Mouse (Mus musculus) stomach, postnatal 0 days (tissue): ENCODE measurements at regions not wholly inside any gene's neighbourhood (a gene's known extent, or its start where the extent isn't known, plus 50 kb on each side); places are given as distances from the start of the nearest gene placed in this dataset.

Experiments used
- ATAC-seq: fragments of 200-750 bp; cut with Nextera tagmentation; 2 replicates; pipeline ENCODE4 v1.8.0; 2017; ENCODE audit not compliant: low FRiP score, low TSS enrichment
- DNase-seq: peaks from one replicate; pipeline ENCODE4 v3.0.0-alpha.2; 2016; ENCODE audit warnings: low spot score
- H3K27ac ChIP-seq: fragments of 300-500 bp; sonication (generic); replicated peaks from 2 replicates; pipeline ENCODE4 v1.5.1; 2014; ENCODE audit warnings: mild to moderate bottlenecking, control low read depth
- H3K27me3 ChIP-seq: fragments of 300-500 bp; sonication (generic); 2 replicates; pipeline ENCODE4 v1.6.1; 2014; ENCODE audit warnings: low read length; ENCODE audit not compliant: control insufficient read depth, insufficient read depth
- H3K36me3 ChIP-seq: fragments of 300-500 bp; sonication (generic); 2 replicates; pipeline ENCODE4 v1.6.1; 2014; ENCODE audit warnings: low read length, mixed read lengths; ENCODE audit not compliant: control insufficient read depth, insufficient read depth
- H3K4me1 ChIP-seq: fragments of 300-500 bp; sonication (generic); replicated peaks from 2 replicates; pipeline ENCODE4 v1.6.1; 2014; ENCODE audit warnings: antibody characterized with exemption; ENCODE audit not compliant: control insufficient read depth, insufficient read depth
- H3K4me2 ChIP-seq: fragments of 300-500 bp; sonication (generic); replicated peaks from 2 replicates; pipeline ENCODE4 v1.6.1; 2014; ENCODE audit warnings: low read depth, mild to moderate bottlenecking, control low read depth, moderate library complexity
- H3K4me3 ChIP-seq: fragments of 300-500 bp; sonication (generic); 2 replicates; pipeline ENCODE4 v1.5.1; 2014; ENCODE audit warnings: low read depth, low read length, control low read depth
- H3K9ac ChIP-seq: fragments of 300-500 bp; sonication (generic); 2 replicates; pipeline ENCODE4 v1.6.1; 2014; ENCODE audit warnings: mild to moderate bottlenecking, low read length, control low read depth, mixed read lengths
- H3K9me3 ChIP-seq: fragments of 300-500 bp; sonication (generic); 2 replicates; pipeline ENCODE4 v1.6.1; 2016; ENCODE audit warnings: low read length; ENCODE audit not compliant: control insufficient read depth
- CTCF ChIP-seq: IDR thresholded peaks from 2 replicates; pipeline ENCODE4 v1.5.1; 2016; ENCODE audit warnings: antibody characterized with exemption, low read depth, mild to moderate bottlenecking, moderate library complexity
- EP300 ChIP-seq: optimal IDR thresholded peaks from 2 replicates; pipeline ENCODE3; 2016; ENCODE audit warnings: antibody characterized with exemption
- WGBS: fragments of 180-500 bp; shearing (Covaris S2); extraction: QIAGEN DNeasy Blood & Tissue Kit; methylation state at CpG from one replicate; pipeline ENCODE4 v1.1.7; 2014; 5-methylcytosine and 5-hydroxymethylcytosine counted together

DNA sequence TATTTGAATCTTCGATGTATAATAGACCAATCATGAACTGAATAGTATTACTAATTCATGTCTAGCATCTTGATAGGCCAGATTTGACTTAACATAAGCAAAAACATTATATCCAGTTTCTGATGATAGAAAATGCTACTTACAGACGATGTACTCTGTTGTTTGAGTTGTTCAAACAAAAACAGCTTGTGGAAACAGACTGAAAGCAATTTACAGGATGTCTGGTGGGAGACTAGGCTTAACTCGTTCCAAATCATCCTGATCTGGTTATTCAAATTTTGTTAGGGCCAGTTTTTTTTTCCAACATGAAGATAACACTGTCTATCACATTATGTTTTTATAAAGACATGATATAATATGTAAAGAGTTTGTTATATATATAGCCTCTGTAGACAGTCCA lies 369.4 kb upstream of the Igbp1b start:
- H3K9me3 ChIP-seq, result no peaks in the 10 kb centered on the region

DNA sequence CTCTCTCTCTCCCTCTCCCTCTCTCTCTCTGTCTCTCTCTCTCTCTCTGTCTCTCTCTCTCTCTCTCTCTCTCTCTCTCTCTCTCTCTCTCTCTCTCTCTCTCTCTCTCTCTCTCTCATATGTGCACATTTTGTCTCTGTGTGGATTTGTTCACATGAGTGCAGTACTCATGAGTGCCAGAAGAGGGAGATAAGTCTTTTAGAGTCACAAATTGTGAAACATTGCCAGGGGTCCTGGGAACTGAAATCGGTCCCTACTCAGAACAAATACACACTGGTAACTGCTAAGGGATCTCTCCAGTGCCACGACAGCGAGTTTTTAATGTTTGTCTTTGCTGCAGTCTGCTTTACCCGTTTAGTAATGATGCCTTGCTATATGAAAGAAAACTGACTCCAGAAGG lies 356.2 kb upstream of the Igbp1b start:
- H3K4me1 ChIP-seq, result no peaks in the 10 kb centered on the region
- no peaks in the 10 kb centered on the region for H3K9me3 ChIP-seq
- H3K4me2 ChIP-seq, result no peak overlapping the region
- 79% methylated on average over 4 of the region's 4 CpGs for WGBS
- H3K27ac ChIP-seq, result no peak overlapping the region
- ATAC-seq (no peak), DNase-seq (no peak)
- no peak overlapping the region for H3K4me3 ChIP-seq
- H3K36me3 ChIP-seq, result no peaks in the 10 kb centered on the region
- no peak for TF ChIP-seq EP300
- peak; percentile 18 for TF ChIP-seq CTCF
- no peaks in the 10 kb centered on the region for H3K27me3 ChIP-seq
- no peak overlapping the region for H3K9ac ChIP-seq

More for the DNA sequence above, 369.4 kb upstream of the Igbp1b start:
- Histone ChIP-seq H3K27ac (no peak overlapping the region), H3K4me3 (no peak overlapping the region), H3K9ac (no peak overlapping the region), H3K4me1 (no peaks in the 10 kb centered on the region), H3K4me2 (no peak overlapping the region), H3K36me3 (no peaks in the 10 kb centered on the region), H3K27me3 (no peaks in the 10 kb centered on the region)
- TF ChIP-seq CTCF (no peak), EP300 (no peak)
- 65% methylated on average over 3 of the region's 3 CpGs for WGBS
- ATAC-seq (no peak), DNase-seq (no peak)

DNA sequence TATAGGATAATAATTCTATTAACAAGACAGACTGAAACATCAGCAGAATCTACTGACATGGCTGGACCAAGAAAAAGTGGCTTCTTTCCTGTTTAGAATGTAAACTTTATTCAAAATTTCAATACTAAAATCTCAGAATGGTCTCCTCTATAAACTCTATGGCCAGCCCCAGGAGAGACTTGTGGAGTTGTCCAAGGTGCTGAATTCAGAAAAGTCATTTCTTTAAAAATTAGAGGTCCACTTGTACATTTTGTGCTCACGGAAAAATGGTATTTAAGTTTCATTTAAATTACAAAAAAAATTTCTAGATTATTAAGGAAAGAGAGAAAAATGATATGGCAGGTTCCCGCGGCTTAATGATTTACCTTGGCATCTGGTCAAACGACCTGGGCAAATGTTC lies 352.2 kb upstream of the Igbp1b start:
- DNase-seq, result no peak

More for the DNA sequence above, 352.2 kb upstream of the Igbp1b start:
- Histone ChIP-seq H3K27ac (no peak overlapping the region), H3K27me3 (no peaks in the 10 kb centered on the region), H3K4me1 (no peaks in the 10 kb centered on the region), H3K36me3 (no peaks in the 10 kb centered on the region), H3K4me3 (no peak overlapping the region), H3K4me2 (no peak overlapping the region), H3K9me3 (no peaks in the 10 kb centered on the region), H3K9ac (no peak overlapping the region)
- no peak for ATAC-seq
- 73% methylated on average over 4 of the region's 4 CpGs for WGBS
- no peak for TF ChIP-seq CTCF
- no peak for TF ChIP-seq EP300
